Mouse (Mus musculus) hindbrain, embryonic 10.5 days (tissue): ENCODE data around the gene Best1. TPM values are rescaled to one million over a fixed set of nuclear protein-coding genes. Genes with fewer than 3 reads are reported as not detected.

ENCODE experiments used
- DNase-seq: peaks from one replicate; pipeline ENCODE4 v3.0.0-alpha.2; 2017; ENCODE audit warnings: low spot score
- H3K27ac ChIP-seq: fragments of 300-500 bp; sonication (generic); 2 replicates; pipeline ENCODE4 v1.5.1; 2016; ENCODE audit warnings: mild to moderate bottlenecking, moderate library complexity
- H3K27me3 ChIP-seq: fragments of 300-500 bp; sonication (generic); 2 replicates; pipeline ENCODE4 v1.6.1; 2016; ENCODE audit warnings: mild to moderate bottlenecking; ENCODE audit not compliant: poor library complexity, insufficient read depth, severe bottlenecking
- H3K36me3 ChIP-seq: fragments of 300-500 bp; sonication (generic); 2 replicates; pipeline ENCODE4 v1.6.1; 2016; ENCODE audit warnings: mild to moderate bottlenecking, moderate library complexity
- H3K4me1 ChIP-seq: fragments of 300-500 bp; sonication (generic); replicated peaks from 2 replicates; pipeline ENCODE4 v1.6.1; 2016; ENCODE audit warnings: mild to moderate bottlenecking
- H3K4me3 ChIP-seq: fragments of 300-500 bp; sonication (generic); 2 replicates; pipeline ENCODE4 v1.5.1; 2016; ENCODE audit warnings: mild to moderate bottlenecking, moderate library complexity
- H3K9me3 ChIP-seq: fragments of 300-500 bp; sonication (generic); 2 replicates; pipeline ENCODE4 v1.6.1; 2016; ENCODE audit warnings: mild to moderate bottlenecking, moderate library complexity
- WGBS: fragments of 180-500 bp; shearing (Covaris S2); methylation state at CpG from one replicate; pipeline ENCODE4 v1.1.7; 2016; 5-methylcytosine and 5-hydroxymethylcytosine counted together
- polyA plus RNA-seq: library from polyadenylated mRNA; unstranded; fragments of >200 nt; fragmentation: Nextera tagmentation; extraction: Ambion mirVana; gene quantifications from 2 replicates; pipeline ENCODE4 v1.2.1, GENCODE M21; 2016

Best1 gene
- polyA plus RNA-seq, 1 experiment from 2014 or later: 1.8 TPM

GRCm38 (mm10) chr19:9997204-9998062, 4.0 kb downstream of the Best1 start:
- Histone ChIP-seq H3K36me3 (no peaks in the 10 kb centered on the region), H3K27ac (no peak overlapping the region), H3K9me3 (no peaks in the 10 kb centered on the region), H3K4me1 (peaks cover 14% of the 10 kb centered on the region), H3K4me3 (no peak overlapping the region), H3K27me3 (peaks cover 2% of the 10 kb centered on the region; the same call in 1 of the 2 replicates)
- no peak for DNase-seq
- WGBS: 80% methylated on average over 12 of the region's 12 CpGs

- Histone ChIP-seq H3K36me3 (no peaks in the 10 kb centered on the region), H3K4me1 (peaks cover 21% of the 10 kb centered on the region), H3K9me3 (no peaks in the 10 kb centered on the region), H3K27ac (peak overlapping the region; percentile 81), H3K27me3 (peaks cover 4% of the 10 kb centered on the region; the same call in 1 of the 2 replicates), H3K4me3 (peak overlapping the region; percentile 47)
- DNase-seq: peak; percentile 96
- WGBS: 8% methylated on average over 17 of the region's 17 CpGs
Measured at GRCm38 (mm10) chr19:9993036-9993656, 8.3 kb downstream of the Best1 start.

- WGBS: 47% methylated on average over 26 of the region's 26 CpGs
- Histone ChIP-seq H3K4me1 (peaks cover 29% of the 10 kb centered on the region), H3K4me3 (peak overlapping the region; percentile 47), H3K27me3 (peaks cover 4% of the 10 kb centered on the region; the same call in 1 of the 2 replicates), H3K9me3 (no peaks in the 10 kb centered on the region), H3K27ac (peak overlapping the region; percentile 81), H3K36me3 (no peaks in the 10 kb centered on the region)
- DNase-seq: no peak
Measured at GRCm38 (mm10) chr19:9992011-9992958, 9.1 kb downstream of the Best1 start.

- peaks cover 4% of the 10 kb centered on the region; the same call in 1 of the 2 replicates for H3K27me3 ChIP-seq
- H3K36me3 ChIP-seq: peaks cover 2% of the 10 kb centered on the region; the same call in 1 of the 2 replicates
- H3K9me3 ChIP-seq: no peaks in the 10 kb centered on the region
- DNase-seq: peak; percentile 83
- no peak overlapping the region for H3K27ac ChIP-seq
- peaks cover 32% of the 10 kb centered on the region for H3K4me1 ChIP-seq
- no peak overlapping the region for H3K4me3 ChIP-seq
- 24% methylated on average over 5 of the region's 5 CpGs for WGBS
Measured at GRCm38 (mm10) chr19:9991304-9991703, 10.1 kb downstream of the Best1 start.

- peaks cover 4% of the 10 kb centered on the region; the same call in 1 of the 2 replicates for H3K27me3 ChIP-seq
- H3K36me3 ChIP-seq: peaks cover 16% of the 10 kb centered on the region
- H3K27ac ChIP-seq: no peak overlapping the region
- no peak for DNase-seq
- no peaks in the 10 kb centered on the region for H3K9me3 ChIP-seq
- no peak overlapping the region for H3K4me3 ChIP-seq
- H3K4me1 ChIP-seq: peaks cover 32% of the 10 kb centered on the region
Measured at GRCm38 (mm10) chr19:9989884-9990256, 11.6 kb downstream of the Best1 start.

- Histone ChIP-seq H3K27ac (no peak overlapping the region), H3K27me3 (peaks cover 4% of the 10 kb centered on the region; the same call in 1 of the 2 replicates), H3K4me3 (no peak overlapping the region), H3K36me3 (peaks cover 22% of the 10 kb centered on the region), H3K4me1 (peaks cover 32% of the 10 kb centered on the region), H3K9me3 (no peaks in the 10 kb centered on the region)
- 67% methylated on average over 17 of the region's 17 CpGs for WGBS
- DNase-seq: no peak
Measured at GRCm38 (mm10) chr19:9989171-9989883, 12.1 kb downstream of the Best1 start.

- Histone ChIP-seq H3K9me3 (no peaks in the 10 kb centered on the region), H3K27ac (no peak overlapping the region), H3K36me3 (peaks cover 27% of the 10 kb centered on the region), H3K4me1 (peaks cover 36% of the 10 kb centered on the region), H3K4me3 (no peak overlapping the region), H3K27me3 (peaks cover 3% of the 10 kb centered on the region; the same call in 1 of the 2 replicates)
- no peak for DNase-seq
Measured at GRCm38 (mm10) chr19:9987593-9987992, 13.8 kb downstream of the Best1 start.

GRCm38 (mm10) chr19:9987192-9987591, 14.2 kb downstream of the Best1 start:
- Histone ChIP-seq H3K4me3 (no peak overlapping the region), H3K27ac (no peak overlapping the region), H3K9me3 (no peaks in the 10 kb centered on the region), H3K36me3 (peaks cover 27% of the 10 kb centered on the region), H3K4me1 (peaks cover 34% of the 10 kb centered on the region), H3K27me3 (no peaks in the 10 kb centered on the region)
- DNase-seq: no peak
- WGBS: 55% methylated on average over 6 of the region's 6 CpGs

GRCm38 (mm10) chr19:9985900-9986421, 15.5 kb downstream of the Best1 start:
- no peak overlapping the region for H3K27ac ChIP-seq
- H3K27me3 ChIP-seq: no peaks in the 10 kb centered on the region
- DNase-seq: no peak
- H3K36me3 ChIP-seq: peaks cover 27% of the 10 kb centered on the region
- no peak overlapping the region for H3K4me3 ChIP-seq
- H3K9me3 ChIP-seq: no peaks in the 10 kb centered on the region
- WGBS: 93% methylated on average over 2 of the region's 2 CpGs
- peaks cover 39% of the 10 kb centered on the region for H3K4me1 ChIP-seq

- Histone ChIP-seq H3K27me3 (no peaks in the 10 kb centered on the region), H3K4me1 (peaks cover 39% of the 10 kb centered on the region), H3K36me3 (peaks cover 27% of the 10 kb centered on the region), H3K27ac (no peak overlapping the region), H3K4me3 (no peak overlapping the region), H3K9me3 (no peaks in the 10 kb centered on the region)
- WGBS: 92% methylated on average over 6 of the region's 6 CpGs
- DNase-seq: no peak
Measured at GRCm38 (mm10) chr19:9985190-9985899, 16.1 kb downstream of the Best1 start.
